Mouse (Mus musculus): Measurements from ENCODE around the gene Ankrd37. TPM values are rescaled to one million over a fixed set of nuclear protein-coding genes. Genes with fewer than 3 reads are reported as not detected.

Ankrd37 gene
- total RNA-seq, 2 experiments from 2014 or later = 5.7 to 6.8 TPM

DNA sequence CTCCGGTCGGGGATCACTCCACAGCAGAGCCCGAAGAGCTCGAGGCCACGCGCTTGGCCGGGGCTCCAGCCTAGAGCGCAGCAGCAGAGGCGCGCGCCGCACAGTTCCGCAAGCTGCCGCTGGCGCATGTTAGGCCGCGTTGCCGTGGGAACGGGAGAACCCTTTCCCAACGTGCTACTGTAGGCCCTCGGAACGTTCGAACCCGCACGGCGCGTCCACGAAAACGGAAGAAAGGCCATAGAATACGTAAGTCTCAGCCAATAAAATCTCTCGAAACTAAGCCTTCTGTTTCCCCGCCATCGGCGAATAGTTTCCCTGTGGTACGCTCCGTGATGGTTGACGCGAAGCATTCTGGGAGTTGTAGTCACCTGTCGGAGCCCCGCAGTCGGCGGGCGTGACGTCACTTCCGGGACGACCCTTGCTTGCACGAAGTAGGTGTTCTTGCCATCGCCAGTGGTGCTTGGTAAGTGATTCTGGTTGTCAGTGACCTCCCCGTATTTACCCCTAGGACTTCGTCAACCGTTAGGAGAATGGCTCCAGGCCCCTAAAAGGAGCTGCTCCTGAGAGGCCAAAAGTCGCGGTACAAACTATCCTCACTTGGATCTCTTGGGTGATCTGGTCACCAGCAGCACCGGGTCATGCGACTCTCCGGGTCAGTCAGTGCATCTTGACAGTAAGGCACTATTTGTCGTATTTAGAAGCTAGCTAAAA, 30.2 kb downstream of the Ankrd37 start, which contains the start of the genes 1700029J07Rik and Ufsp2:
Gene 1700029J07Rik, minus strand, starts transcription at position 127 of the 711 bp plus-strand sequence.
Gene Ufsp2, plus strand, starts transcription at position 403 of the 711 bp plus-strand sequence.
- DNase-seq (ENCODE audit: low spot score in 2 of 2) = peak; percentile 97 to 98

DNA sequence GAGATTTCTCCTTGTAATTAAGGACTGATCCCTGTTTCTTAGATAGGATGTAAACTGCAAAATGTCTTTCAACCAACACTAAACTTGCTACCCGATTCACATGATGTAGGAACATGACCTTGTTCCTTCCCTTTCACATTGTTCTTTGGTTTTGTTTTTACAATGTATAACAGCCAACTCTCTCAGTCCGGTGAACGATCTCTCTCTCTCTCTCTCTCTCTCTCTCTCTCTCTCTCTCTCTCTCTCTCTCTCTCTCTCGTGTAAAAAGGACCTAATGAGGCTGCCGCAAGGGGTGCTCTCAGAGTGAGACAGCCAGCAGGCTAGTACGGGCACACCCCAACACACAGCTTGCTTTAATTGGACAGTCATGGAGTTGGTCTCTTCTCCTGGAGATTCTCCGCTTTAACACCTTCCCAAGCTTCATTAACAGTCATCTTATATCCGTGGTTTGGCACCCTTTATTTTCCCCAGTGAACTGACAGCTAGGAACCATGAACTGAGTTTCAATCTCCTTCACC, 31.5 kb downstream of the Ankrd37 start:
- DNase-seq (ENCODE audit: low spot score in 2 of 2) = no peak

DNA sequence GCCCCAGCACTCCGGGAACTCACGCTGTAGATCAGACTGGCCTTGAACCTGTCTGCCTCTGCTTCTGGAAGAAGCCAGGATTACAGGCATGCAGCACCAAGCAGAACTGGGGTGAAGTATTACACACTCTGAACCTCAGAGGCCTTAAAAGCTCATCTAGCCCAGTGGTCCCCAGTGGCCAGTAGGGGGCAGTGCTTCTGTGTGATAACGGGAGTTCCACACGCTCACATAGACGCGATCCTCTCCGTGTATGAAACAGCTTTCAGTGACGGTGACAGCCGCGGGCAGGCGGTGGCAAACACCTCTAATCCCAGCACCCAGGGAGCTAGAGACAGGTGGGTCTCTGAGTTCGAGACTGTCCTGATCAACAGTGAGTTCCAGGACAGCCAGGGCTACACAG, 34.6 kb downstream of the Ankrd37 start:
- DNase-seq (ENCODE audit: low spot score in 2 of 2) = no peak

DNA sequence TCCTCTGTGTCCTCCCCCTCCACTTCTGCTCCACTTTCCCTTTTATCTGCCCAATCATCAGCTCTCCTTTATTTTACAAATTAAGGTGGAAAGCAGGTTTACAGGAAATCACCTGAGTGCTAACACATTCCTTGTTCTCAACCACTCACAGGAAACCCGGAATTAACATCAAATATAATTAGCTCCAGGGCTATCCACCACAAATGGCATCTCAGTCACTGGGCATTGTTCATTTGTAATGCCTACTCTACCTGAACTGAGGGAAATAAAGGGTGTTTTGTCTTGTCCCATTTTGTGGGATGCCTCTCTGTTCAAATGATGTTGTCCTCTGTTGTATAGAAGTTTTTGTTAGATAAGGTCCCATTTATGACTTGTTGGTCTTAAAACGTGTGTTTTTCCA, 54.9 kb downstream of the Ankrd37 start:
- no peak for DNase-seq (ENCODE audit: low spot score in 2 of 2)

Other genes with a start within 250 kb of the Ankrd37 start
- 1 to 10 TPM; 2.5 to 2.7 TPM for gene Pdlim3, start 120.2 kb downstream of the Ankrd37 start, total RNA-seq (2021)
- gene Ccdc110, start 71.1 kb downstream of the Ankrd37 start, total RNA-seq (2021) = 1 to 10 TPM; 1.4 to 1.8 TPM
- gene 1700029J07Rik, start 30.5 kb downstream of the Ankrd37 start, total RNA-seq (2021) = 1 to 10 TPM; 4.0 to 4.3 TPM
- 10 to 100 TPM; 54.0 to 58.5 TPM for gene Ufsp2, start 30.2 kb downstream of the Ankrd37 start, total RNA-seq (2021)
- gene Lrp2bp, start 6.4 kb downstream of the Ankrd37 start, total RNA-seq (2021) = under 1 TPM; 0.42 to 0.46 TPM
- gene Cfap97, start 146.1 kb upstream of the Ankrd37 start, total RNA-seq (2021) = 10 to 100 TPM; 18.0 to 19.1 TPM
- 10 to 100 TPM; 51.0 to 52.5 TPM for gene Snx25, start 146.5 kb upstream of the Ankrd37 start, total RNA-seq (2021)
- 100 to 1,000 TPM; 692 to 703 TPM for gene Slc25a4, start 205.6 kb upstream of the Ankrd37 start, total RNA-seq (2021)

Measured in layer of hippocampus, postnatal 10 days (tissue).